Mouse (Mus musculus): ENCODE data around the gene Park7. TPM values are rescaled to one million over a fixed set of nuclear protein-coding genes. Genes with fewer than 3 reads are reported as not detected.

The Park7 gene
- polyA plus RNA-seq, 1 experiment from 2014 or later: 535 TPM

- no peaks in the 10 kb centered on the region for H3K27me3 ChIP-seq (replicated peaks; ENCODE audit: control insufficient read depth, insufficient read depth, low read length)
- no peak overlapping the region for H3K4me3 ChIP-seq (ENCODE audit: low read depth, low read length)
- WGBS: 88% methylated on average over 11 of the region's 11 CpGs
- no peak overlapping the region for H3K4me2 ChIP-seq
- peaks cover 2% of the 10 kb centered on the region; the same call in 1 of the 2 replicates for H3K4me1 ChIP-seq (replicated peaks; ENCODE audit: control insufficient read depth, insufficient read depth, low read length)
- no peak overlapping the region for H3K9ac ChIP-seq (ENCODE audit: low read depth, low read length)
- H3K27ac ChIP-seq (ENCODE audit: low read depth, low read length): no peak overlapping the region
- no peak for ATAC-seq (replicated peaks; ENCODE audit: low FRiP score)
- peaks cover 6% of the 10 kb centered on the region for H3K36me3 ChIP-seq (ENCODE audit: control insufficient read depth, insufficient read depth, low read length)
- H3K9me3 ChIP-seq (ENCODE audit: control insufficient read depth, low read length): no peaks in the 10 kb centered on the region
- no peak for DNase-seq (ENCODE audit: low spot score)
Observed at GRCm38 (mm10) chr4:150866069-150866468, 48.2 kb downstream of the Park7 start.

DNA sequence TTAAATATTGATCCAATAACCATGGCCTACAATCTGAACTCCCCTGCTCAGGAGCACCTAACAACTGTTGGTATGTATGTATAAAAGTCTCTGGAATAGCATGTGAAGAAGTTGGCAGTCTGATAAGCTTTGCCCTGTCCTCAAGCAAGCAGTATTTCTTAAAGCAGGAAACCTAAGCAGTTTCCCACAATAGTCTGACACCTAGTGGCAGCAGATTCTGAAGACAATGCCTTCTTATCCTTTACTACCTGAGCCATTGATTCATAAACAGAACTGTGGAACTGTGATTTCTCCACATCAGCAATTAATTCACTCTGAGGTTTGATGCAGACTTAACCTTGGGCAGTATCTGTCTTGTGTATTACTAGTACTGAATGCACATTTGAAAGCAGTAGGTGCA is 48.9 kb downstream of the Park7 start:
- no peak overlapping the region for H3K4me3 ChIP-seq (ENCODE audit: low read depth, low read length)
- no peaks in the 10 kb centered on the region for H3K27me3 ChIP-seq (replicated peaks; ENCODE audit: control insufficient read depth, insufficient read depth, low read length)
- H3K36me3 ChIP-seq (ENCODE audit: control insufficient read depth, insufficient read depth, low read length): peaks cover 6% of the 10 kb centered on the region
- no peak overlapping the region for H3K27ac ChIP-seq (ENCODE audit: low read depth, low read length)
- H3K4me2 ChIP-seq: no peak overlapping the region
- ATAC-seq (replicated peaks; ENCODE audit: low FRiP score) (no peak), DNase-seq (ENCODE audit: low spot score) (no peak)
- H3K4me1 ChIP-seq (replicated peaks; ENCODE audit: control insufficient read depth, insufficient read depth, low read length): peaks cover 2% of the 10 kb centered on the region; the same call in 1 of the 2 replicates
- H3K9ac ChIP-seq (ENCODE audit: low read depth, low read length): no peak overlapping the region
- no peaks in the 10 kb centered on the region for H3K9me3 ChIP-seq (ENCODE audit: control insufficient read depth, low read length)

DNA sequence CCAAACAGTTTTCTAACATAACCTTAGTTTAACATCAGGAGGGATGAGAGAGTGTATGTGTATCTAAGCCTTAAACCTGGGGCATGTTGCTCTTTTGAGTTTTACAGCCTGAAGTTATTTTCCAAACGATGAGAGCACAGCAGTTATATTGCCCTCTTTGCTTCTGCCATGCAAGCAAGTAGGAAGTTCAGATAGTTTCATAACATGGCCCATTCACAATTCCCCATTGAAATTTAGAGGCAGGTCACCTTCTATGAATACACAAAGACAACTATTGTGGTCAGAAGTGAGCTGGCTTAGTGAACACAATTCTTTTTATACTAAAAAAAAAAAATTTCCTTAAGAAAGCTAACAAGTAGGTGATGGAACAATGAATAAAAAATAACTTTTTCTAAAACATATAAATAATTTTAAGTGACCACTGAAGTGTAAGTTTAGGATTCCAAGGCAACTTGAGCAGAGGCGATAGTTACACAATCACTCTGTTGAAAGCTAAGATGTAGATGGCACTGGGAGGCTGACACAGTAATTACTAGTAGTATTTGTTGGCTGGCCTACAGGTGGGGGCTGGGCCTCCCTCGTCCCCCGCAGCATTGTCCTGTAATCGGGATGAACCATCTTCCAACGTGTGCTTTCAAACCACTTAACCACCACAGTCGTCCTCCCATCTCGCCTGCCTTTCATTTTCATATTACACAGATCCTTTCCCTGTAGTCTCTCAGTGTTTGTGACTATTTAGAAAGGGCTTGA is 51.4 kb downstream of the Park7 start:
- no peak overlapping the region for H3K27ac ChIP-seq (ENCODE audit: low read depth, low read length)
- ATAC-seq (replicated peaks; ENCODE audit: low FRiP score) (no peak), DNase-seq (ENCODE audit: low spot score) (no peak)
- no peak overlapping the region for H3K9ac ChIP-seq (ENCODE audit: low read depth, low read length)
- WGBS: 69% methylated on average over 8 of the region's 8 CpGs
- no peaks in the 10 kb centered on the region; the same call in 1 of the 2 replicates for H3K4me1 ChIP-seq (replicated peaks; ENCODE audit: control insufficient read depth, insufficient read depth, low read length)
- H3K27me3 ChIP-seq (replicated peaks; ENCODE audit: control insufficient read depth, insufficient read depth, low read length): no peaks in the 10 kb centered on the region
- H3K36me3 ChIP-seq (ENCODE audit: control insufficient read depth, insufficient read depth, low read length): peaks cover 4% of the 10 kb centered on the region
- no peaks in the 10 kb centered on the region for H3K9me3 ChIP-seq (ENCODE audit: control insufficient read depth, low read length)
- H3K4me3 ChIP-seq (ENCODE audit: low read depth, low read length): no peak overlapping the region
- no peak overlapping the region for H3K4me2 ChIP-seq

DNA sequence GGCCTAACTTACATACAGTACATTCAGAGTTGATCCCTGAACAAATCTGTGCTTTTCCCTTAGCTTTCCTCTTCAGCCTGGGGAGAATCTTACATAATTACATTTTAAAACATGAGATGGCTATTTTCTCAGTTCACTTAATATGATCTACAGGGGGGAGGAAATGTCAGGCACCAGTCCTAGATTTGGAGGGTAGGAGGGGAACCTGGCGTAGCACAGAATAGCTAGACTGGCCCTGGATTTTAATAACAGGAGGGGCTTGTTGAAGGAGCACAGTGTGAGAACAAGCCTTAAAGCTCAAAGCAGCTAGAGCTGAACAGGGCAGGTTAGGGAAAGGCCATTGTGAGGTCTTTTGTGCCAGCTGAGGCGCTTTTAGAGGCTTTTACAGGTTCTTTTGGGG is 53.1 kb downstream of the Park7 start:
- Histone ChIP-seq H3K36me3 (ENCODE audit: control insufficient read depth, insufficient read depth, low read length) (no peaks in the 10 kb centered on the region; the same call in 1 of the 2 replicates), H3K4me3 (ENCODE audit: low read depth, low read length) (no peak overlapping the region), H3K4me1 (replicated peaks; ENCODE audit: control insufficient read depth, insufficient read depth, low read length) (peaks cover 3% of the 10 kb centered on the region; the same call in 1 of the 2 replicates), H3K9me3 (ENCODE audit: control insufficient read depth, low read length) (no peaks in the 10 kb centered on the region), H3K27ac (ENCODE audit: low read depth, low read length) (no peak overlapping the region), H3K27me3 (replicated peaks; ENCODE audit: control insufficient read depth, insufficient read depth, low read length) (no peaks in the 10 kb centered on the region), H3K4me2 (no peak overlapping the region), H3K9ac (ENCODE audit: low read depth, low read length) (no peak overlapping the region)
- DNase-seq (ENCODE audit: low spot score) (no peak), ATAC-seq (replicated peaks; ENCODE audit: low FRiP score) (no peak)
- 85% methylated on average over 2 of the region's 2 CpGs for WGBS

GRCm38 (mm10) chr4:150860526-150860925 is 53.7 kb downstream of the Park7 start:
- no peak for ATAC-seq (replicated peaks; ENCODE audit: low FRiP score)
- Histone ChIP-seq H3K9ac (ENCODE audit: low read depth, low read length) (no peak overlapping the region), H3K4me3 (ENCODE audit: low read depth, low read length) (no peak overlapping the region), H3K36me3 (ENCODE audit: control insufficient read depth, insufficient read depth, low read length) (no peaks in the 10 kb centered on the region), H3K4me2 (no peak overlapping the region), H3K27me3 (replicated peaks; ENCODE audit: control insufficient read depth, insufficient read depth, low read length) (no peaks in the 10 kb centered on the region), H3K9me3 (ENCODE audit: control insufficient read depth, low read length) (no peaks in the 10 kb centered on the region), H3K27ac (ENCODE audit: low read depth, low read length) (no peak overlapping the region), H3K4me1 (replicated peaks; ENCODE audit: control insufficient read depth, insufficient read depth, low read length) (peaks cover 6% of the 10 kb centered on the region; the same call in 1 of the 2 replicates)
- WGBS: 73% methylated on average over 4 of the region's 4 CpGs
- DNase-seq (ENCODE audit: low spot score): no peak

- no peaks in the 10 kb centered on the region for H3K36me3 ChIP-seq (ENCODE audit: control insufficient read depth, insufficient read depth, low read length)
- peak overlapping the region; percentile 86 for H3K9ac ChIP-seq (ENCODE audit: low read depth, low read length)
- ATAC-seq (replicated peaks; ENCODE audit: low FRiP score) (peak; percentile 57), DNase-seq (ENCODE audit: low spot score) (no peak)
- no peaks in the 10 kb centered on the region for H3K27me3 ChIP-seq (replicated peaks; ENCODE audit: control insufficient read depth, insufficient read depth, low read length)
- no peaks in the 10 kb centered on the region for H3K9me3 ChIP-seq (ENCODE audit: control insufficient read depth, low read length)
- under 1% methylated on average over 43 of the region's 43 CpGs for WGBS
- peak overlapping the region; percentile 93 for H3K4me2 ChIP-seq
- peaks cover 9% of the 10 kb centered on the region for H3K4me1 ChIP-seq (replicated peaks; ENCODE audit: control insufficient read depth, insufficient read depth, low read length)
- peak overlapping the region; percentile 96 for H3K27ac ChIP-seq (ENCODE audit: low read depth, low read length)
- H3K4me3 ChIP-seq (ENCODE audit: low read depth, low read length): peak overlapping the region; percentile 80
Observed at GRCm38 (mm10) chr4:150855346-150855745, 58.9 kb downstream of the Park7 start.

DNA sequence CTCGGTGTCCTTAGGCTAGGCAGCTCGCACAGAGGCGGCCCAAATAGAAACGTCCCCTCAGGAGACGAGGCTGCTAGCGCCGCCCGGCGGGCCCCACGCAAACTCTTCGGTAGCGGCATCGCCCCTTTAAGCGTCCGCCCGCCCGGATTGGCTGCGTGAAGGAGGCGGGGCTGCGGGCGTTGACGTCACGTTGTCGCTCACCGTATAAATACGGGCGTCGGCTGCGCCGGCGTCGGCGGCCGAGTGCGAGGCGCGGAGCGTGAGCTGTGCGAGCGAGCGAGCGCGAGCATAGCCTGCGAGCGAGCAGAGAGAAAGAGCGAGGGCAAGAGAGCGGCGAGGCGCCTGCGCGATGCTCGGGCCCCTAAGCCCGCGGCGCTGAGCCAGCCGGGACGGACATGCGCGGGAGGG is 59.4 kb downstream of the Park7 start:
- H3K27ac ChIP-seq (ENCODE audit: low read depth, low read length): peak overlapping the region; percentile 96
- no peaks in the 10 kb centered on the region for H3K36me3 ChIP-seq (ENCODE audit: control insufficient read depth, insufficient read depth, low read length)
- peak overlapping the region; percentile 93 for H3K4me2 ChIP-seq
- H3K4me3 ChIP-seq (ENCODE audit: low read depth, low read length): peak overlapping the region; percentile 80
- peak; percentile 87 for ATAC-seq (replicated peaks; ENCODE audit: low FRiP score)
- no peaks in the 10 kb centered on the region for H3K27me3 ChIP-seq (replicated peaks; ENCODE audit: control insufficient read depth, insufficient read depth, low read length)
- under 1% methylated on average over 59 of the region's 59 CpGs for whole genome bisulfite sequencing
- H3K9ac ChIP-seq (ENCODE audit: low read depth, low read length): peak overlapping the region; percentile 86
- H3K9me3 ChIP-seq (ENCODE audit: control insufficient read depth, low read length): no peaks in the 10 kb centered on the region
- peak; percentile 95 for DNase-seq (ENCODE audit: low spot score)
- peaks cover 9% of the 10 kb centered on the region for H3K4me1 ChIP-seq (replicated peaks; ENCODE audit: control insufficient read depth, insufficient read depth, low read length)

DNA sequence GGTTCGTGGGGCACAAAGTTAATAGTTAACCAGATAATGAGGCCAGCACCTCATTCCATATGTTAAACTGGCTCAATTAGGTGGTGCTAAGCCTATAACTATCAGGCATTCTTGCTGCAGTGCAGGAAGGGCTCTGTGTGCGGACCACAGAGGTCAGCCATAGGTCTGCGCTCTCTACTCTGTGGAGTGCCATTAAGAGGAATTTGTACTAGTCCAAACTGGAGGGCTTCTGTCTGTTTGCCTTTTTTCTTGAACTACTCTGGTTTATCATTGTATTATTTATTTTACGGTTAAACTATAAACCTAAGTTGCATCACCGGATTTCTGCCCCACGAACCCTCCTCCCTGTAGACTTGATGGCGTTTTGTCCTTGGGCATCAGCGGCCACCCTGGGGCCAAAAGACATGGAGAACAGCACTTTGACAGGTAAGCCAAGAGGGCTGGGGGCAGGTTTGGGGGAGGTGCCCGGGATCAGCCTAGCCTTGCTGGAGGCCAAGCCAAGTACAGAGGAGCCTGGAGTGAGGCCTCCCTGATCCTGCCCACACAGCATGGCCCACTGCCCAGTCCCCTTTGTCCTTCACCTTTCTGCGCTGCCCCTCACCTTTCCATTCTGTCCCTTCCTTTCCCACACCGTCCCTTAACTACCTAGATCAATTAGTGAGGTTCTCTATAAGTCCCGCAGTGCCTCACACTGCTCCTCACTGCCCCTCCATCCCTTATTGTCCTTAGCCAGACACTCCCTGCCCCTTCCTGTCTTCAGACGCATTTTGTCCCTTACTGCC is 60.4 kb downstream of the Park7 start, which contains the start of gene Errfi1:
TSS of gene Errfi1 (plus strand) at position 240 of the 782 bp plus-strand sequence.
- Histone ChIP-seq H3K4me1 (replicated peaks; ENCODE audit: control insufficient read depth, insufficient read depth, low read length) (peaks cover 9% of the 10 kb centered on the region), H3K9me3 (ENCODE audit: control insufficient read depth, low read length) (no peaks in the 10 kb centered on the region), H3K4me3 (ENCODE audit: low read depth, low read length) (peak within 1 kb of the TSS; percentile 80), H3K27me3 (replicated peaks; ENCODE audit: control insufficient read depth, insufficient read depth, low read length) (no peaks in the 10 kb centered on the region), H3K27ac (ENCODE audit: low read depth, low read length) (peak within 1 kb of the TSS; percentile 96), H3K4me2 (peak within 1 kb of the TSS; percentile 93), H3K36me3 (ENCODE audit: control insufficient read depth, insufficient read depth, low read length) (no peaks in the 10 kb centered on the region), H3K9ac (ENCODE audit: low read depth, low read length) (peak within 1 kb of the TSS; percentile 31)
- DNase-seq (ENCODE audit: low spot score) (no peak), ATAC-seq (replicated peaks; ENCODE audit: low FRiP score) (peak; percentile 56)
- 54% methylated on average over 13 of the region's 13 CpGs for whole genome bisulfite sequencing
